Mouse (Mus musculus): ENCODE data around the gene Prdx5.

- TF ChIP-seq CTCF (conservative IDR thresholded peaks at IDR 0.05; ENCODE audit: insufficient read depth, insufficient read length, low read depth, low read length), result no peak
- TF ChIP-seq POLR2A (IDR thresholded peaks at IDR 0.05; ENCODE audit: low read depth, low read length), result no peak
Observed at GRCm38 (mm10) chr19:6951994-6952711, 42.2 kb upstream of the Prdx5 start.
